Mouse (Mus musculus) embryonic stem cell, embryonic (primary cell): ENCODE data around the gene Nmnat2.

Experiments used
- CTCF ChIA-PET, 4 experiments: fragments of 300-600 bp in 2 of 4; fragments of 350-600 bp in 2 of 4; sonication (Branson Sonifier 250); formaldehyde crosslinking; loops; one replicate each; lab custom pipeline; 2022; ENCODE audit warnings: inconsistent platforms in 2 of 4; lab: Charles Lee
- POLR2A ChIA-PET, 4 experiments: fragments of 300-600 bp in 2 of 4; fragments of 350-600 bp in 2 of 4; sonication (Branson Sonifier 250); formaldehyde crosslinking; loops; one replicate each; lab custom pipeline; 2022; ENCODE audit warnings: antibody characterized with exemption in 4 of 4, inconsistent platforms in 1 of 4; lab: Charles Lee

Nmnat2 gene

DNA sequence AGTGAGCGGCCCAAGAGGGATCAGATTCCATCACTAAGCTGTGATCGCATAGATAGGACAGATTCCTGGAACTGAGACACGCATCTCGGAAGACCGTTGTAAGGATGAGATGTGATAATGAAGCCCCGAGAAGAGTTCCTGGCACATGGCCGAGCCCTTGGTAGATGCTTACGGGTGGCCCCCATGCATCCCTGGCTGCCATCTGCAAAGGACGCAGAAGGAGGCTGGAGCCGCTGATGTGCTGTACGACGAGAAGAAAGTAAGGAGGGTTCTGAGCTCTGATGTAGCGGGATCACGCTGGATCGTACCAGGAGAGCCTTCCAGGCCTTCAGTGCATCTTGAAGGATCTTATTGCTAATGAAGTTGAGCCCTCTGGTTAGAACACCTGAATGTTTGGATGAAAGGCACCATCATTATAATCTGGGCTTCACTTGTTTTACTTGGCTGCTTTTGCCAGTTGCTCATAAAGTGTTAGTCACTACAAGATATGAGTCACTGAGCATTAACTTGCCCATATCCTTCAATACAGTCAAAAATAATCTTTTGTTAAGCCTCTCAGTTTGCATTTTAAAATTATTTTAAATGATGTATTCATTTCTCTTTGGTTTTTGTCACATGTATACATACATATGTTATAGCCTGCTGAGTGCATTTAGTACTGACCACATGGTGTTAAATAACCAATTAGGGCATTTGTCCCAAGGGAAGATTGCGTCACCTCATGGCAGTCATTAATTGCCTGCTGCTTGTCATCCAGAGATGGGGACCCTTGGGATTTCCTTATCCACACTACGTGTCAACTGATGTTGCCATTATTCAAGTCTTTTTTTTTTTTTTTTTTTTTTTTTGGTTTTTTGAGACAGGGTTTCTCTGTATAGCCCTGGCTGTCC lies 147.7 kb downstream of the Nmnat2 start:
- POLR2A ChIA-PET: interaction anchor here (0.6 to 2.5 kb wide), 10 partner anchors 10 to 312 kb away, joined by 3 to 14 read pairs (median 4); no protein-coding TSS in a partner anchor

GRCm38 (mm10) chr1:153103186-153103554 lies 148.4 kb downstream of the Nmnat2 start:
- CTCF ChIA-PET: no interaction called here
- POLR2A ChIA-PET: interaction anchor here in 2 of 4 experiments (0.6 to 0.7 kb wide), 3 partner anchors 10 to 270 kb away, joined by 3 to 4 read pairs (median 4); no protein-coding TSS in a partner anchor

More for the DNA sequence above, 147.7 kb downstream of the Nmnat2 start:
- CTCF ChIA-PET: interaction anchor here in 2 of 4 experiments (1.3 to 1.7 kb wide), 4 partner anchors 8 to 284 kb away, joined by 3 to 7 read pairs (median 4); no protein-coding TSS in a partner anchor

DNA sequence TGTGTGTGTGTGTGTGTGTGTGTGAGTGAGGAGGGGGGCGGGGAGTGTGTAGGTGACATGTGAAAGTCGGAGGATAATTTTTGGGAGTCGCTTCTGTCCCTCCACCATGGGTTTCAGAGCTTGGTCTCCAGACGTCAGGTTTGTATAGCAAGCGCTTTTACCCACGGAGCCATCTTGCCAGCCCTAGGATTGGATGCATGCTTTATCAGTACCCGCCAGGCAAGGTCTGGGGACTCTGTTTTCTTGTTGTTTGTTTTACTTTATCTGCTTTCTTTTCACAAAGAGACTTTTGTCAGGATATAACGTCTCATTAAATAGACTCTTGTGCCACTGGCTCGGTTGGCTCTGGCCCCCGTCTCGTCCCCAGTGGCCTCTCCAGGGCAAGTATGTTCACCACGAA lies 150.0 kb downstream of the Nmnat2 start:
- ChIA-PET POLR2A (interaction anchor here in 3 of 4 experiments (0.5 to 1.8 kb wide), 9 partner anchors 9 to 272 kb away, joined by 3 to 5 read pairs (median 4); no protein-coding TSS in a partner anchor), CTCF (interaction anchor here in 2 of 4 experiments (0.6 to 1.0 kb wide), 5 partner anchors 13 to 584 kb away, joined by 3 to 7 read pairs (median 5); no protein-coding TSS in a partner anchor)

DNA sequence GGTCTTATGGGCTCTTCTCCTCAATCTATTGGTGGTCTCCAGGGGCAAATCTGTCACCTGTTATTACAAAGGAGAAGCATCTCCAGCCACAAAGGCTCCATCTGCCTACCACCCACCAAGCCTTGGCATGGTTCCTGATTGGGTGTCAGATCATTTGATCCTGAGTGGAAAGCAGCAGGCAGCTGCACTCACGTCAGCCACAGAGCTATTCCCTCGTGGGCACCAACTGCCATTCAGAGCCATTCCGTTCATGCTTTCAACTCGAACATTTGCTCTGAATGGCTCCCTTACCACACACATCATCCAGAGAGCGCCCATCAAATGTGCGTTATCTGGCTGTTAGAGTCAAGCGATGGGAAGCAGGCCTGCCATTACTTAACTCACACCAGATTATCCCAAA lies 153.1 kb downstream of the Nmnat2 start:
- ChIA-PET CTCF (no interaction called here), POLR2A (interaction anchor here in 2 of 4 experiments (0.6 to 4.6 kb wide), 4 partner anchors 9 to 132 kb away, joined by 3 to 49 read pairs (median 4); no protein-coding TSS in a partner anchor)

GRCm38 (mm10) chr1:153109346-153109745 lies 154.6 kb downstream of the Nmnat2 start:
- CTCF ChIA-PET: interaction anchor here (0.5 to 1.9 kb wide), 21 partner anchors 8 to 796 kb away, joined by 3 to 11 read pairs (median 3); no protein-coding TSS in a partner anchor
- POLR2A ChIA-PET: interaction anchor here (0.5 to 4.6 kb wide), 57 partner anchors 8 to 1444 kb away, joined by 3 to 49 read pairs (median 4); partner anchors contain the start of gene Lamc1 (in 1 of the 4)

DNA sequence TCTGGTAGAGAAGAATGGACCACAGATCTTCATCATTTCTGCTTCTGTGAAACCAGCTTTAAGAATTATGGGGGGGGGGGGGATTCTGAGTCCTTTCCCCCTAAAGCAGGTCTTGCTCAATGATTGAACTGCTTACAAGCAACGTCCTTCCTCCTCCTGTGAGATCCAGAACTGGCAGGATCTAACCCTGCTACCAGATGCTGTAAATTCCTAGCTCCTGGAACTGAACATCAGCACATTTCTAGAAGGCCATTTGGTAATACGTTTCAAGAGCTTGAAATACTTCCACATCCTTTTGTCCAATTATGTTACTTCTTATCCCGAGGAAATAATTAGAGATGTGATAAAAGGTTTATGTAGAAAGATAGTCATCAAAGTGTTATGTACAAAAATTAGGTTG lies 155.0 kb downstream of the Nmnat2 start:
- ChIA-PET POLR2A (interaction anchor here (0.5 to 4.6 kb wide), 47 partner anchors 8 to 1445 kb away, joined by 3 to 49 read pairs (median 4); no protein-coding TSS in a partner anchor), CTCF (interaction anchor here (0.6 to 1.9 kb wide), 15 partner anchors 8 to 797 kb away, joined by 3 to 8 read pairs (median 3); no protein-coding TSS in a partner anchor)

DNA sequence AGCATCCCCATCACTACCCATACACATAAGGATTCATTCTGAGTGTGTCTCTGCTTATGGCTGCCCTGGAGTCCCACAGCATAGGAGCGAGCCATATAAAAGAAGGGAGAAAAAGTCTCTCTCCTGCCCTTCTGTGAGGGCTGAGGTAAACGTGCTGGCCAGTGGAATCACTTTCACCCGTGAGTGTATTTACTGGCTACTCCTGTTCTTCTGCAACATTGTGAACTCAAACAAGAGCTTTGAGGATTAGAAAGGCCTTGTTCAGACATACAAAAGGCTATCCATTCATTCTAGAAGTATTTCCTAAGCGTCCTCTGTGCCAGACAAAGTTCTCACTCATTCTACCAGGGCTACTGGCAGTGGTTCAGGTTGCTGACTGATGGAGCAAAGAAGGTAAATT lies 156.8 kb downstream of the Nmnat2 start:
- POLR2A ChIA-PET: interaction anchor here in 1 of 4 experiments (0.6 to 4.3 kb wide), 3 partner anchors 10 to 221 kb away, joined by 4 to 25 read pairs (median 5); partner anchors contain the start of gene Lamc1
- CTCF ChIA-PET: no interaction called here

DNA sequence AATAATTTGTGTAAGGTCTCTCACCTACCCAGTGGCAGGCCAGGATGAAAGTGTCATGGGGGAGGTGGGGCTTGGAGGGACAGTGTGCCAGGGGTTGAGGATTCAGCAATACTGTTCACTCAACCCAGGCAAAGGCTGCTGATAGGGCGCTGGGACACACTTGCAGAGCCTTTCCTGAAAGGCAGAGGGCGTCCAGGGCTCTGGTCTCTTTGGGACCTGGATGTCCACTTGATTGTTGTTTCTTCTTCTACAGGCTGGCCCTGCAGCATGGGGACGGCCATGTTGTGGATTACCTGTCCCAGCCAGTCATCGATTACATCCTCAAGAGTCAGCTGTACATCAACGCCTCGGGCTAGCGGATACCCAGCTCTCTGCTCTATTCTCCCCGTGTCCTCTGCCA lies 160.5 kb downstream of the Nmnat2 start:
- ChIA-PET CTCF (interaction anchor here in 1 of 4 experiments (0.5 kb wide), 1 partner anchor 22 kb away, joined by 3 read pairs; no protein-coding TSS in a partner anchor), POLR2A (interaction anchor here in 2 of 4 experiments (0.7 to 1.6 kb wide), 3 partner anchors 8 to 17 kb away, joined by 5 to 12 read pairs (median 7); no protein-coding TSS in a partner anchor)

- CTCF ChIA-PET: interaction anchor here in 2 of 4 experiments (0.6 to 1.4 kb wide), 2 partner anchors 19 to 213 kb away, joined by 3 to 5 read pairs; no protein-coding TSS in a partner anchor
- POLR2A ChIA-PET: interaction anchor here (0.6 to 1.3 kb wide), 11 partner anchors 9 to 1068 kb away, joined by 3 to 6 read pairs (median 3); no protein-coding TSS in a partner anchor
These were observed 165.8 kb downstream of the Nmnat2 start for GRCm38 (mm10) chr1:153120544-153120943.

DNA sequence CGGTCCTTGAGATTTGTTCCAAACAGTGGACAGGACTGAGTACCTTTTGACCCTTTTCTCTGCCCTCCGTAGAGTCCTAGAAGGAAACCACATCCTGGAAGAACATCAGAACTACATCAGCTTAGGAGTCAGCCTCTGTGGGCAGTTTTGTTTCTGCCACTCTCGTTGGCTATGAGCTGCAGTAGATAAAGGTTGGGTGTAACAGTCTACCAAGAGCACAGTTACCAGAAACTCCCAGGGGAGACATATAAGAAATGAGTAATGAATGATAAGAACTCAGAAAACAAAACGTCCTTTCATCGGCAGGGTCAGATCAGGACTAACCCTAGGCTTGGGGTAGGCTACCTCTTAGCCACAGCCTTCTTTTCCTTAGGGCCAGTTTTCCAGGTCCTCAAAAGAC lies 166.5 kb downstream of the Nmnat2 start:
- ChIA-PET CTCF (interaction anchor here in 2 of 4 experiments (0.6 to 1.4 kb wide), 4 partner anchors 10 to 265 kb away, joined by 3 to 9 read pairs (median 4); no protein-coding TSS in a partner anchor), POLR2A (interaction anchor here (0.5 to 1.3 kb wide), 9 partner anchors 8 to 294 kb away, joined by 3 to 6 read pairs (median 3); no protein-coding TSS in a partner anchor)

- CTCF ChIA-PET: no interaction called here
- POLR2A ChIA-PET: no interaction called here
These were observed 168.0 kb downstream of the Nmnat2 start for GRCm38 (mm10) chr1:153122764-153123163.

DNA sequence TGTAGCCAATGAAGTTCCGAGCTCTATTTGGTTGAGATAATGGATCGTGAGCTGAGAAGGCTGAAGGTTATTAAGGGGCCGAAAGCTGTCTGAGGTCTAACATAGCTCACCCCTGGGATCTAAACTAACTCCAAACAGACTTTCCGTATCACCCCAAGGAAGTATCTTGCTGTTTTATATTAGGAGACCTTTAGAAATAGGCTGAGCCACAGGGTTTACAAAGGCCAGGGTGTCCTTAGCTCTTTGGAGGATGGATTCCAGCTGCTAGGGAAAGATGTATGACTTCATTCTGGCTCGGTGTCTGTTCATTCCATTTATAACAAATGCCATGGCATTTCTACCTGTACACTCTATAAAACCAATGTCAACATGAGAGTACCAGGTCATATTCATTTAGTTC lies 169.7 kb downstream of the Nmnat2 start:
- CTCF ChIA-PET: interaction anchor here in 1 of 4 experiments (1.3 kb wide), 1 partner anchor 23 kb away, joined by 3 read pairs; no protein-coding TSS in a partner anchor
- POLR2A ChIA-PET: interaction anchor here in 3 of 4 experiments (0.5 to 1.4 kb wide), 8 partner anchors 10 to 371 kb away, joined by 3 read pairs; no protein-coding TSS in a partner anchor

- CTCF ChIA-PET: interaction anchor here in 1 of 4 experiments (0.5 to 1.3 kb wide), 2 partner anchors 24 to 279 kb away, joined by 3 to 4 read pairs; no protein-coding TSS in a partner anchor
These were observed 170.8 kb downstream of the Nmnat2 start for GRCm38 (mm10) chr1:153125287-153126275.

DNA sequence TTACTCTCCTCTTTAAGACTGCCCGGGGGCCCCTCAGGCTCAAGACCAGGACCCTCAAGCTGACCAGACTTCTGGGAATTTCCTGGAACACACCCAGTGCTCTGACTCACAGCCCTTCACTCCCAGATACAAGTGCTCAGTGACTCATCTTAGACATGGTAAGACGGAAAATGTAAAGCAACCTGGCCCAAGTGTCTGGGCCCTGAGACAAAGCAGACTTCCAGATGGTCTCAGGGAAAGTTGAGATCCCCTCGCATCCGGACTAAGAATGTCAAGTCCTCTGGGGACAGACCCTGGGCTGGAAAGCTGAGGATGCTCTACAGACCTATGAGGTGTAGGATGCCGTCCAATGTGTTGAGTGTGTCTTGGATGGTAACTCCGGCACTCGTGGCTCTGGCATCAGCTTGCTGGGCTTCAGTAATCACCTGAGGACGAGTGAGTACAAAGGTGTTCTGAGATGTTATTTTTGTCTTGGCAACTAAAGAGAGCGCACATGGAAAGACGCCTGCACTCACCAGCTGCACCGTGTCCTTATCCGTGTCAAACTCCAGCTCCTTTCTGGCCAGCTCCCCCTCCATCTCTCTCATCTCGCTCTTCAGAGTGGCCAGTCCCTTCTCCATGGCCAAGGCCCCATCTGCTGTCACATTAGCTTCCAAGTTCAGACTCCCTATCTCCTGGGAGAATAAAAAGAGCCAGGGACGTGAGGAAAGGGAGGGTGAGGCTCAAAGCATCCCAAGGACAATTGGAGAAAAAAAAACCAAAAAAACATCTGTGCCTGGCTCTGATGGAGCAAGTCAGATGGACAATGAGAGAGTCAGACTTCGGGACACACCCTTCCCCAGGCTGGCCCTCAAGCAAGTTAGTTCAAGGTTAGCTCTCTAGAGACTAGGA lies 171.9 kb downstream of the Nmnat2 start:
- POLR2A ChIA-PET: interaction anchor here in 3 of 4 experiments (0.9 to 3.1 kb wide), 10 partner anchors 15 to 133 kb away, joined by 3 to 25 read pairs (median 4); no protein-coding TSS in a partner anchor
- CTCF ChIA-PET: interaction anchor here in 1 of 4 experiments (0.7 kb wide), 2 partner anchors 63 to 103 kb away, joined by 3 to 4 read pairs; no protein-coding TSS in a partner anchor

More at GRCm38 (mm10) chr1:153125287-153126275, 170.8 kb downstream of the Nmnat2 start:
- POLR2A ChIA-PET: interaction anchor here in 2 of 4 experiments (1.0 to 1.4 kb wide), 3 partner anchors 11 to 31 kb away, joined by 3 read pairs; no protein-coding TSS in a partner anchor

GRCm38 (mm10) chr1:153127622-153128021 lies 172.8 kb downstream of the Nmnat2 start:
- ChIA-PET CTCF (no interaction called here), POLR2A (interaction anchor here in 3 of 4 experiments (0.6 to 3.1 kb wide), 14 partner anchors 14 to 352 kb away, joined by 3 to 25 read pairs (median 4); no protein-coding TSS in a partner anchor)
